Mouse (Mus musculus) natural killer cell, adult 2 months (primary cell): ENCODE data around the gene Rnf214.
"Not testable (repeated sequence)": the region's sequence is repeated elsewhere in the genome, so short reads cannot be mapped to it uniquely, and the experiment has no call there.

Source experiments
- DNase-seq, 2 experiments: peaks; one replicate each; pipeline ENCODE4 v3.0.0; 2022; ENCODE audit warnings: low spot score in 2 of 2

The Rnf214 gene

GRCm38 (mm10) chr9:45850528-45851155 is 56.1 kb downstream of the Rnf214 start:
- DNase-seq, result no peak

GRCm38 (mm10) chr9:45849528-45850408 is 56.9 kb downstream of the Rnf214 start:
- DNase-seq, result no peak

- DNase-seq, result peak; percentile 30 to 46
These were observed 59.7 kb downstream of the Rnf214 start for GRCm38 (mm10) chr9:45846891-45847460.

- not testable (repeated sequence) for DNase-seq
These were observed 60.5 kb downstream of the Rnf214 start for GRCm38 (mm10) chr9:45846176-45846575.

- DNase-seq, result no peak
These were observed 61.2 kb downstream of the Rnf214 start for GRCm38 (mm10) chr9:45845541-45845940.

GRCm38 (mm10) chr9:45843780-45844179 is 62.9 kb downstream of the Rnf214 start:
- DNase-seq, result no peak

GRCm38 (mm10) chr9:45843007-45843406 is 63.7 kb downstream of the Rnf214 start:
- no peak for DNase-seq

- DNase-seq, result no peak
These were observed 65.3 kb downstream of the Rnf214 start for GRCm38 (mm10) chr9:45841458-45841857.

- DNase-seq, result no peak
These were observed 66.4 kb downstream of the Rnf214 start for GRCm38 (mm10) chr9:45840331-45840730.

- no peak for DNase-seq
These were observed 66.8 kb downstream of the Rnf214 start for GRCm38 (mm10) chr9:45839982-45840300.

- no peak for DNase-seq
These were observed 67.4 kb downstream of the Rnf214 start for GRCm38 (mm10) chr9:45839139-45839981.

GRCm38 (mm10) chr9:45838434-45839138 is 68.1 kb downstream of the Rnf214 start, which contains the start of gene Bace1:
Gene Bace1, plus strand, starts transcription at chr9:45838580.
- no peak for DNase-seq

- DNase-seq, result no peak
These were observed 68.7 kb downstream of the Rnf214 start for GRCm38 (mm10) chr9:45838069-45838433.

- no peak for DNase-seq
These were observed 73.2 kb downstream of the Rnf214 start for GRCm38 (mm10) chr9:45833461-45833860.

- no peak for DNase-seq
These were observed 73.8 kb downstream of the Rnf214 start for GRCm38 (mm10) chr9:45832898-45833297.

- peak; percentile 52 to 80 for DNase-seq
These were observed 77.6 kb downstream of the Rnf214 start for GRCm38 (mm10) chr9:45829107-45829506.

GRCm38 (mm10) chr9:45828291-45828963 is 78.3 kb downstream of the Rnf214 start, which contains the start of gene Cep164:
Gene Cep164, minus strand, starts transcription at chr9:45828691.
- DNase-seq, result peak; percentile 80 to 82

GRCm38 (mm10) chr9:45827663-45828290 is 78.9 kb downstream of the Rnf214 start:
- no peak for DNase-seq

GRCm38 (mm10) chr9:45818406-45819011 is 88.2 kb downstream of the Rnf214 start:
- DNase-seq, result peak in 1 of 2 experiments; percentile 6

- DNase-seq, result no peak
These were observed 91.2 kb downstream of the Rnf214 start for GRCm38 (mm10) chr9:45815525-45815924.
